Mouse (Mus musculus) thymus, adult 2 months (tissue): ENCODE results near the gene Gtf2f2. TPM values are rescaled to one million over a fixed set of nuclear protein-coding genes. Genes with fewer than 3 reads are reported as not detected.

ENCODE experiments used
- DNase-seq: peaks from one replicate; pipeline ENCODE4 v3.0.0; 2021
- H3K27ac ChIP-seq: fragments of 200-500 bp; 2 replicates; pipeline ENCODE4 v1.5.1; 2012; ENCODE audit warnings: low read length, control low read depth; ENCODE audit not compliant: control insufficient read depth, insufficient read depth
- H3K27me3 ChIP-seq: fragments of 200-500 bp; 2 replicates; pipeline ENCODE4 v1.6.1; 2012; ENCODE audit warnings: mild to moderate bottlenecking, low read length, moderate library complexity, mixed read lengths; ENCODE audit not compliant: control insufficient read depth, insufficient read depth
- H3K36me3 ChIP-seq: fragments of 200-500 bp; 2 replicates; pipeline ENCODE4 v1.6.1; 2012; ENCODE audit warnings: mild to moderate bottlenecking, low read length, moderate library complexity; ENCODE audit not compliant: control insufficient read depth, insufficient read depth
- H3K4me1 ChIP-seq: fragments of 200-500 bp; replicated peaks from 2 replicates; pipeline ENCODE4 v1.6.1; 2012; ENCODE audit warnings: low read length; ENCODE audit not compliant: control insufficient read depth, insufficient read depth
- H3K4me3 ChIP-seq: fragments of 200-500 bp; 2 replicates; pipeline ENCODE4 v1.5.1; 2012; ENCODE audit warnings: mild to moderate bottlenecking, low read length, control low read depth, moderate library complexity; ENCODE audit not compliant: control insufficient read depth, insufficient read depth
- CTCF ChIP-seq: fragments of 200-500 bp; IDR thresholded peaks from 2 replicates; pipeline ENCODE4 v1.5.1; 2012; ENCODE audit warnings: mild to moderate bottlenecking, control low read depth, low read length, moderate library complexity, borderline replicate concordance; ENCODE audit not compliant: control insufficient read depth, poor library complexity, insufficient read depth; ENCODE audit errors: extremely low read depth
- POLR2A ChIP-seq: fragments of 200-500 bp; IDR thresholded peaks from 2 replicates; pipeline ENCODE4 v1.6.1; 2012; ENCODE audit warnings: mild to moderate bottlenecking, low read length, control low read depth, moderate library complexity; ENCODE audit not compliant: control insufficient read depth, poor library complexity, insufficient read depth; ENCODE audit errors: extremely low read depth
- WGBS: fragments of 180-500 bp; shearing (Covaris S2); methylation state at CpG from one replicate; pipeline ENCODE4 v1.1.7; 2018; 5-methylcytosine and 5-hydroxymethylcytosine counted together
- polyA plus RNA-seq: library from polyadenylated mRNA; depleted of rRNA; stranded (reverse); fragments of >200 nt; gene quantifications from 2 replicates; pipeline ENCODE4 v1.2.3, GENCODE M21; 2012; rRNA removed

The Gtf2f2 gene
- polyA plus RNA-seq, result 4.7 and 5.1 TPM in 2 replicates

DNA sequence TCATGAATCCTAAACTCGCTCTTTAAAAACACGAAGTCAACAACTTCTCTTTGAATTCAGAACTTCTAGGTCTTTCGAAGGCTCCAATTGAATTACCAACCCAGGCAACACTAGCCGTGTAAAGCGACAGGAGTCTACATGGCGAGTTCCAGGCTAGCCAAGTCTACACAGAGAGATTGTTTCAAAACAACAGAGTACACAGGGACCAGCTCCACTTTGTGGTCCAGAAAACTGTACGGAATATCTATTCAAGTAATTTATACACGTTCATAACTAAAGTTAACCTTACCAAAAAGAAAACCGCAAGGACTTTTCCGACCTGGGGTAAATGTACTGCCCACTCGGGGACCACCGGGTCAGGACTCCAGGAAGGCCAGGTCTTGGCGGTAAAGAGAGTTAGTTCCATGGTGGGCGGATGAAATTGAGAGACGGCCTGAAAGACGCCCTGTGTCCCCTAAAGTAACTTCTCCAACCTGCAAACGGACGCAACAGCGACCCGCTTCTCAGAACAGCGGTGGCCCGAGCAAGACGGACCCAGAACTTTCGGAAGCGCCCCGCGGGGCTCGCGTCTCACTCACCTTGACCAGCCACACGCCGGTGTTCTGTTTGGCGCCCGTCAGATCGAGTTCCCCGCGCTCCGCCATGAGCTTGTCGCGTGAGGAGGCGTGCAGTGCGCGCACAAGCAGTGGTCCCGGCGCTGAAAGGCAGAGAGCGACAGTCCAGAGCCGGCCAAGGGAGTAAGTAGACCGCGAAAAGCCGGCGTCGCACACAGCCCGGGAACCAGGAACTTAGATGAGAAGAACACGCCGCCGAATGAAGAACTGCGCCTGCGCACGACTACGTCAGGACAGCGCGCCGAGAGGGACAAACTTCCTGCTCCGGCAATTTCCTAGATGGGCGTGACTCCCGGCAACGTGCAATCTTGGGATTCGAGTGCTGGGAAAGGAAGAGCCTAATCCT lies at the start of gene Gtf2f2:
Gtf2f2 (minus strand) TSS at position 764 of the 960 bp plus-strand sequence.
- Histone ChIP-seq H3K27ac (no peak within 1 kb of the TSS), H3K27me3 (no peaks in the 10 kb centered on the region), H3K4me1 (no peaks in the 10 kb centered on the region), H3K4me3 (peak within 1 kb of the TSS; percentile 99), H3K36me3 (no peaks in the 10 kb centered on the region)
- DNase-seq, result peak; percentile 93
- under 1% methylated on average over 67 of the region's 67 CpGs for WGBS
- TF ChIP-seq CTCF (no peak), POLR2A (0 out of 2 replicates have a peak, but pooled peaks have one; percentile 12)

DNA sequence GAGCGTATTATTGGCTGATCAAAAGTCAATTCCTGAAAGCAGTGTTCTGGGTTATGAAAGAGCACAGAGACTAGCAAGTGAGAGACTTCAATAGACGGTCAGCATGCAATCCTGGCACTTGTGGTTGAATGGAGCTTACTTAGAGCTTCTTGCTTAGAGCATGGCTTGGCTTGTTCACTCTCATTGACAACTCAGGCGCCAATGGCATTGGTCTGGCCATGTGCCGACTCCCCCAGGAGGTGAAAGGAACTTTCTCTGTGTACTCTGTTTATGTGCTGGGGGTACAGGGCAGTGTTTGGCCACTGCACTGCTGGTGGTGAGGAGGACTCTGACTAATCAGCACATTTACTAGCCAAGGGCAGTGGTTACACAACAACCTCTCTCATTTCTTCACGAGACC lies 48.8 kb upstream of the Gtf2f2 start:
- WGBS, result 86% methylated on average over 5 of the region's 5 CpGs
- H3K36me3 ChIP-seq, result no peaks in the 10 kb centered on the region
- TF ChIP-seq POLR2A, result no peak
- no peak for TF ChIP-seq CTCF
- H3K27ac ChIP-seq, result no peak overlapping the region
- H3K4me1 ChIP-seq, result no peaks in the 10 kb centered on the region
- H3K4me3 ChIP-seq, result no peak overlapping the region
- no peaks in the 10 kb centered on the region for H3K27me3 ChIP-seq
- DNase-seq, result no peak

DNA sequence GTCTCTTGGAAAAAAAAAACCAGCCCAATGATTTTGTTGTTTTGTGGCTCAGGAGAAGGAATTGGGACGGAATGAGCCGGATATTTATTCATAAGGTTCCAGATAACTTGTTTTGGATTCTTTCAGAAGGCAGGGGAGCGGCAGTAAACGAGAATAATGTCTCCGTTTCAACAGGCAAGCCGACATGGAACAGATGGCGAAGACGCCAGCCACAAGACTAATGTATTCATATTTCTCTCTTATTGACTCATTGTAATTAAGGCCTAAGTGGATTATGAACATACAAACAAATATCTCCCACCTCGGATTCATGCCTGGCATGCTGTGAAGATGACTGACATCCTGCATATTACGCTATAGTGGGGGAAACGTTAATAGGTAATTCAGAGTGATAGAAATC lies 43.1 kb upstream of the Gtf2f2 start:
- TF ChIP-seq POLR2A (no peak), CTCF (no peak)
- no peaks in the 10 kb centered on the region for H3K27me3 ChIP-seq
- no peak overlapping the region for H3K27ac ChIP-seq
- H3K36me3 ChIP-seq, result no peaks in the 10 kb centered on the region
- no peak for DNase-seq
- H3K4me3 ChIP-seq, result no peak overlapping the region
- WGBS, result 96% methylated on average over 11 of the region's 11 CpGs
- H3K4me1 ChIP-seq, result no peaks in the 10 kb centered on the region

DNA sequence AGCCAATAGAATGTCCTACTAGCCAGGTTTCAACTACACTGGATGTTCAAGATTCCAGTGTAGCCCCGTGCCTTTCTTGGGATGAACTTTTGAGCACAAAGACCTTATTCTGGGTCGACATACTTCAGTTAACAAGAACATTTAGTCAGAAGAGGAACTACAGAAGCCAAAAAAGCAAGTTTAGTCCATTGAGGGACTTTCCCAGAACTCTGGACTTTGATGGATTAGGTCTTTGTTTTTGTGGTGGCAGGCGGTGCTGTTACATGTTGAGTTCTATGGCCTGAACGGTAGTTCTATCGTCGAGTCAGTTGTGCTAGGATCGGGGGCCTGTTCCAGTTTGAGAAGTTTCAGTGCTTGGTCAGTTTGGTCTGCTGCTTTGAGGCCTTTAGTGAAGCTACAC lies 41.3 kb upstream of the Gtf2f2 start:
- no peak for DNase-seq
- Histone ChIP-seq H3K36me3 (no peaks in the 10 kb centered on the region), H3K27ac (no peak overlapping the region), H3K4me3 (no peak overlapping the region), H3K4me1 (no peaks in the 10 kb centered on the region), H3K27me3 (no peaks in the 10 kb centered on the region)
- WGBS, result 42% methylated on average over 7 of the region's 7 CpGs
- TF ChIP-seq CTCF (no peak), POLR2A (no peak)

DNA sequence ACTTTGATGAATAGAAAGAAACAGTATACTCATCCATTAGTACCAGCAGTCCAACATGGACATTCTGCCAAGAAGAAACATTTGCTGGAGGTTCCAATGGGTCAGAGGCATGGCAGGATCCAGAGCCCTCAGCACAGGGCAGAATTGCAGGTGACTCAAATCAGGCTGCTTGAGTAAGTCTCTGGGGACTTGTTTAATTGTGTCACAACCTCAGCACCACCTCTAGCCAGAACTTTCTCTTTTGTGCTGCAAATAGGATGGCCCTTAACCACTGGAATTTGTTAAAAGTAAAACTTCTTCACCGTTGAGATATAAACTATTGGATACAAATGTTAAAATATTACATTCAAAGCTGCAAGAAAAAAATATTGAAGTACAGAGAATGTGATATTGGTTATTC lies 35.1 kb upstream of the Gtf2f2 start:
- Histone ChIP-seq H3K4me1 (no peaks in the 10 kb centered on the region), H3K36me3 (no peaks in the 10 kb centered on the region), H3K4me3 (no peak overlapping the region), H3K27ac (no peak overlapping the region), H3K27me3 (no peaks in the 10 kb centered on the region)
- WGBS, result 61% methylated on average over 1 of the region's 1 CpGs
- TF ChIP-seq POLR2A (no peak), CTCF (no peak)
- no peak for DNase-seq

DNA sequence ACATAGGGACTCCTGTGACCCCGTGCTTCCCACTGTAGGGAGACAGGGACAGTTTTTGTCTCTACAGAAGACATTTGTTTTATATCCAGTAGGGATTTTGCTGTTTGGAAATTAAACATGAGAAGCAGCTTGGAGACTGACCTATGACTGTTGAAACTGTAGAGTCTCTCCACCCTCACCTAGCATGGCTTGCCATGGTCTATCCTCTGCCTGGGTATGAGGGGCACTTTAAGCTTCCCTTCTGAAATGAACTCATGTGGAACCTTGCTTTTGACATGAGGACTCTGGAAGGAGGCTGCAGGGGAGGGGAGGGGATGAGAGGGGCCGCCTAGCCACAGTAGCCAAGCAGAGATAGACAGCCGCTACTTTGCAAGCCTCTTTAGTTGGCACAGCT lies 33.5 kb upstream of the Gtf2f2 start:
- Histone ChIP-seq H3K36me3 (no peaks in the 10 kb centered on the region), H3K27ac (no peak overlapping the region), H3K4me1 (no peaks in the 10 kb centered on the region), H3K27me3 (no peaks in the 10 kb centered on the region), H3K4me3 (no peak overlapping the region)
- no peak for TF ChIP-seq CTCF
- no peak for DNase-seq
- WGBS, result 93% methylated on average over 3 of the region's 3 CpGs
